Mouse (Mus musculus): ENCODE measurements at regions not wholly inside any gene's neighbourhood (a gene's known extent, or its start where the extent isn't known, plus 50 kb on each side); places are given as distances from the start of the nearest gene placed in this dataset.

DNA sequence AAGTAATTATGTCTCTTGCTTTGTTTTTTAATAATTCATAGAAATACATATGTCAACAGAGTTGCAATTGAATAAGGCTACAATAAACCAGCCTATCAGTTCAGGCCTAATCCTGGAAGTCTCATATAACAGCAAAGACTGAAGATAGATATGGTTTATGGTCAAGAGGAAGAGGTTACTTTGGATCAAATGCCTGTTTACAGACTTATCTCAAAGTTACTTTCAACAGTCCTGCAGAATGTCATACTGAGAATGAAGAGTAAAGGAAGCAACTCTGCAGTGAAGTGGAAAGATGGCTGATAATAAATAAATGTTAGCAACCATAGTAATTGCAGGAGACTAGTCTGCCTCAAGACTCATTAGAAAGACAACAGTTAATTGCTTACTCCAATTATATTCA is 684.8 kb upstream of the Vstm2a start:
- no peak for DNase-seq (ENCODE audit: low spot score in 2 of 2)

- DNase-seq (ENCODE audit: low spot score in 2 of 2): no peak
Measured at GRCm38 (mm10) chr11:15619963-15620362, 637.6 kb upstream of the Vstm2a start.

DNA sequence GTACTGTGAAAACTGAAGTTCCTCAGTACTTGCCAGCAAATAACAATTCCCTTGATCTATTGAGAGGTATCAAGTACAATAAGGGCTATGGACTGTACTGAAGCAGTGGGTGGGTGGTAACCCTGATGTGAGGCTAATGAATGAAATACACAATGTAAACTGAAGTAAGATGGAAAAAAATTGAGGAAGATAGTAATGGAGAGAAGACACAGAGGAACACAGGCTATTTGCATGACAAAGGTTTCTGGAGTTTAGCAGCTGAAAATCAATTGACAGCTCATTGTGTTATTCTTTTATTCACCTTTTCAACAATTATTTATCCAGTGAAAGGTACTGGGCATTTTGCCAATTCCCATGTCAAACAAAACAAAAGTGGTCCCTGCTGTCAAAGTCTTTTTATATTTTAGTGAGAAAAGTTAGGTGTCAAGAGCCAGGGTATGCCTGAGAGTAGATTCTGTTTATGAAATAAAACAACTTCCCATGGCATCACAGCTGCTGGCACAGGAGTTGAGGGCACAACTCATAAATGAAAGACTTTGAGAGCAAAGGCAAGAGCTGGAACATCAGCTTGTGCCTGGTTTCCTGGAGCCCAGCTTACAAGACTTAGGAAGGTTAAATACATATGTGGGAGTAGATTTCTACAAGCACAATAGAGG is 608.4 kb upstream of the Vstm2a start:
- DNase-seq (ENCODE audit: low spot score in 2 of 2): no peak

DNA sequence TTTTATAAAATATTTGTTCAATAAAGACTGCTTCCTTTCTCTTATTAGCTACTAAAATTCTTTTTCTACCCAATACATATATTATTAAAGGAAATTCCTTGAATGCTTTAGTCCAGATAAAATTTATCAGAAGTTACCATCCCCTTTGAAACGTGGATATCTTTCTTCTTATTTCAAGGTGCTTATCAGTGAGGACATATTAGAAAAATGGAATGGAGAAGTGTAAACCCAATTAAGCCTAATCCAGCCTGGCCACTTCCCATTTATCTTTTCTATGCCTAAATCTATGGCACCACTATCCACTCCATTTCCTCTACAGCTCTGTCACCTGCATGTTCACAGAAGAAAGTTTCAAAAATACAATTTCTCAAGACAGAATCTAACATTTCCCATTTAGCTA is 568.5 kb upstream of the Vstm2a start:
- DNase-seq (ENCODE audit: low spot score in 2 of 2): no peak

DNA sequence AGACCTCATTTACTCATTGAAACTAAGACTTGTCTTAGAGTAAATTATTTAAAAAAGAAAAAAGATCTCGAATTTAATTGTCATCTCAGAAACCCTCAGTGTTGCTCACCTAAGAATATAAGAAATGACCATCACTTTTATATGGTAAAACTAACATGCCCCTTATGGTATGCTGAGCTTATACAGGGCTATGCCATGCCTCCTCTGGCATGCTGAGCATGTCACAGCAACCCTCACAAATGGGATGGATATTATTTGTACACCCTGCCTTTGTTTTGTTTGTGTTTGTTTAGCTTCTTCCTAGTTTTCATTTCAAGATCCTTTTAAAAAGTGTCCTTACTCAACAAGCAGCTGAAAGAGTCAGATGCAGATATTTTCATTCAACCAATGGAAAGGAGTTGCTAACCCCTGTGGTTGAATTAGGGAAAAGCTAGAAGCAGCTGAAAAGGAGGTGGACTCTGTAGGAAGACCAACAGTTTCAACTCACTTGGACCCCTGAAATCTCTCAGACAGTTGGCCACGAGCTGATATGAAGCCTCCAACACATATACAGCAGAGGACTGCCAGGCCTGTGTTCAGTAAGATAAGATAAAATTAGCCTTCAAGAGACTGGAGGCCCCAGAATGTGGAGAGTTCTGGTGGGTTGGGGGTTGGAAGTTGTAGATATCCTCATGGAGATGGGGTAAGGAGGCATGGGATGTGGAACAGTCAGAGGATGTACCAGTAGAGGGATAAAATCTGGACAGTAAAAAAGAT is 559.3 kb upstream of the Vstm2a start:
- no peak for DNase-seq (ENCODE audit: low spot score in 2 of 2)

DNA sequence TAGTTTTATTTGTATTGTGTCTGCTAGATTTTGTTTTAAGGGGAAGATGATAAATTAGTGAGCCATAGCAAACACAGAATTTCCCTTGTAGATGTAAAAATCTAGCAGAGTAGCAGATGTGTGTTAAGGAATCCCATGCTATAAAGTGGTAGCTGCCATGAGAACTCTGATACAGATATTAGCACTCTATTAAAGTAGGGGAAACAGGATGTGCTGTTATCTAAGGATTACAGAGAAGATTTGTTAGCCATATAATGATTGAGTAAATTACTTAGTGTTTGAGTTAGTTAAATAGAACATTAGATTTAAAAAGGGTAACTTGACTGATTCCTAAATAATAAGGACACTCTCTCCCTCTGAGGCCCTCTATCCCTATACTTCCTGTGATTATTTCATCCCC is 541.5 kb upstream of the Vstm2a start:
- no peak for DNase-seq (ENCODE audit: low spot score in 2 of 2)

GRCm38 (mm10) chr11:15717536-15717935 is 540.0 kb upstream of the Vstm2a start:
- no peak for DNase-seq (ENCODE audit: low spot score in 2 of 2)

- DNase-seq (ENCODE audit: low spot score in 2 of 2): no peak
Measured at GRCm38 (mm10) chr11:15737621-15738020, 519.9 kb upstream of the Vstm2a start.

DNA sequence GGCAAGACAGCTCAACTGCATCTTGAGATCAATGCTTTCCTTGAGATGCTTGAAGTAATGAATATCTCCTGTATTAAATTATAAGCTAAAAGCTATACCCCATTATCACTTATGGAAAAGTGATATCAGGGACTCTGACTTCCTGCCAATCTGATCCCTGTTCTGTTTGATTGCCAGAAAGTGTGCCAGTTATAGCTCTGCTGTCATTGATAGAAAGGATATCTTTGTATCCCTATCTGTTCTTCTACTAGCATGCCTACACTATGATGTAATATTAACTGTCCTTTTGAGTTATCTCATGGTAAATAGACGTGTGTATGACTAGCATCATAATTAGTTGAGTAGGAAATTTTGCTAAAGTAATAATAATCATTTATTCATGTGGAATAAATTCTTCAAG is 501.5 kb upstream of the Vstm2a start:
- DNase-seq (ENCODE audit: low spot score in 2 of 2): no peak

GRCm38 (mm10) chr11:15769651-15770617 is 487.6 kb upstream of the Vstm2a start:
- DNase-seq (ENCODE audit: low spot score in 2 of 2): peak; percentile 20 to 63

All from right cerebral cortex, postnatal 36 days (tissue).